Mouse (Mus musculus): Measurements from ENCODE around the gene Fahd2a. TPM values are rescaled to one million over a fixed set of nuclear protein-coding genes. Genes with fewer than 3 reads are reported as not detected.

Fahd2a gene
- total RNA-seq, 1 experiment, result 6.6 TPM

DNA sequence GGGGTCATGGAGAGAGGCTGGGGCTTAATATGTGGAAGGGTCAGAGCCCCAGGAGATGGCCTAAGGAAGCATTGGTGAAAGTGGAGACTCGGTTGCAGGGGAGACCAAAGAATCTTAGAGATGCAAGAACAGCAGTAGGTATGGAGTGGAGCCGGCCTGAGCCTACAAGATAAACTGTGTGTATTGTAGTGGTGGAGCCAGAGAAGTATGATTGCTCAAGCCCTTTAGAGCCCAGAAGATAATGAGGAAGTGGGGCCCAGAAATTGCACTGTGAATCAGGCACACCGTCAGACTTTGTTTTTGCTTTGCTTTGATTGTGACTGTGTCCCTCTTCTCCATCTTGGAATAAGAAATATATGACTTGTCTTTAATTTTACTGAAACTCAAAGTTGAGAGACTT is 53.0 kb downstream of the Fahd2a start:
- in situ Hi-C loops (cut with MboI; ENCODE audit: low sequenced_read_pairs in 2 of 2, unreplicated experiment in 2 of 2), result no loop called here
- H3K27ac ChIP-seq (ENCODE audit: insufficient read depth, low read depth, low read length, poor library complexity, severe bottlenecking), result no peak overlapping the region
- DNase-seq (ENCODE audit: low read depth, low spot score), result no peak
- H3K4me1 ChIP-seq (ENCODE audit: control insufficient read depth in 2 of 2, insufficient read depth in 2 of 2, low read length in 2 of 2, poor library complexity in 1 of 2), result no peaks in the 10 kb centered on the region
- no peaks in the 10 kb centered on the region for H3K9me3 ChIP-seq (ENCODE audit: control insufficient read depth, insufficient read depth, low read depth, low read length)
- TF ChIP-seq ZC3H11A (IDR thresholded peaks at IDR 0.05; ENCODE audit: borderline replicate concordance, low read depth, low read length) (no peak), ZNF384 (IDR thresholded peaks at IDR 0.05; ENCODE audit: low read depth, low read length) (no peak), CHD2 (IDR thresholded peaks at IDR 0.05; ENCODE audit: low read depth, low read length) (no peak), HCFC1 (IDR thresholded peaks at IDR 0.05; ENCODE audit: borderline replicate concordance, insufficient read depth, low read length) (no peak), MAFK (IDR thresholded peaks at IDR 0.05; ENCODE audit: insufficient read depth, low read depth, low read length) (no peak)
- no peak overlapping the region for H3K4me3 ChIP-seq (ENCODE audit: insufficient read depth in 1 of 2, low read depth in 1 of 2, low read length in 2 of 2, poor library complexity in 1 of 2, severe bottlenecking in 1 of 2)
- no peak overlapping the region for H3K9ac ChIP-seq (ENCODE audit: insufficient read depth, low read depth, low read length, poor library complexity, severe bottlenecking)
- no peaks in the 10 kb centered on the region for H3K36me3 ChIP-seq (ENCODE audit: control insufficient read depth, insufficient read depth, low read length, poor library complexity, severe bottlenecking)

- no peak for TF ChIP-seq CHD2 (IDR thresholded peaks at IDR 0.05; ENCODE audit: low read depth, low read length)
- no peak for TF ChIP-seq ZNF384 (IDR thresholded peaks at IDR 0.05; ENCODE audit: low read depth, low read length)
- no peak for TF ChIP-seq HCFC1 (IDR thresholded peaks at IDR 0.05; ENCODE audit: borderline replicate concordance, insufficient read depth, low read length)
- TF ChIP-seq MAFK (IDR thresholded peaks at IDR 0.05; ENCODE audit: insufficient read depth, low read depth, low read length), result no peak
- TF ChIP-seq ZC3H11A (IDR thresholded peaks at IDR 0.05; ENCODE audit: borderline replicate concordance, low read depth, low read length), result no peak
- in situ Hi-C loops (cut with MboI; ENCODE audit: low sequenced_read_pairs in 2 of 2, unreplicated experiment in 2 of 2), result no loop called here
These were observed 53.5 kb downstream of the Fahd2a start for GRCm38 (mm10) chr2:127390846-127391245.

GRCm38 (mm10) chr2:127390352-127390751 is 54.0 kb downstream of the Fahd2a start:
- no peak for DNase-seq (ENCODE audit: low read depth, low spot score)
- TF ChIP-seq MAFK (IDR thresholded peaks at IDR 0.05; ENCODE audit: insufficient read depth, low read depth, low read length) (no peak), ZC3H11A (IDR thresholded peaks at IDR 0.05; ENCODE audit: borderline replicate concordance, low read depth, low read length) (no peak), ZNF384 (IDR thresholded peaks at IDR 0.05; ENCODE audit: low read depth, low read length) (no peak), CHD2 (IDR thresholded peaks at IDR 0.05; ENCODE audit: low read depth, low read length) (no peak), HCFC1 (IDR thresholded peaks at IDR 0.05; ENCODE audit: borderline replicate concordance, insufficient read depth, low read length) (no peak)
- Histone ChIP-seq H3K4me1 (ENCODE audit: control insufficient read depth in 2 of 2, insufficient read depth in 2 of 2, low read length in 2 of 2, poor library complexity in 1 of 2) (no peaks in the 10 kb centered on the region), H3K36me3 (ENCODE audit: control insufficient read depth, insufficient read depth, low read length, poor library complexity, severe bottlenecking) (no peaks in the 10 kb centered on the region), H3K27ac (ENCODE audit: insufficient read depth, low read depth, low read length, poor library complexity, severe bottlenecking) (no peak overlapping the region), H3K4me3 (ENCODE audit: insufficient read depth in 1 of 2, low read depth in 1 of 2, low read length in 2 of 2, poor library complexity in 1 of 2, severe bottlenecking in 1 of 2) (no peak overlapping the region), H3K9ac (ENCODE audit: insufficient read depth, low read depth, low read length, poor library complexity, severe bottlenecking) (no peak overlapping the region), H3K9me3 (ENCODE audit: control insufficient read depth, insufficient read depth, low read depth, low read length) (no peaks in the 10 kb centered on the region)
- in situ Hi-C loops (cut with MboI; ENCODE audit: low sequenced_read_pairs in 2 of 2, unreplicated experiment in 2 of 2), result no loop called here

More at GRCm38 (mm10) chr2:127390846-127391245, 53.5 kb downstream of the Fahd2a start:
- H3K9me3 ChIP-seq (ENCODE audit: control insufficient read depth, insufficient read depth, low read depth, low read length), result no peaks in the 10 kb centered on the region
- H3K4me1 ChIP-seq (ENCODE audit: control insufficient read depth in 2 of 2, insufficient read depth in 2 of 2, low read length in 2 of 2, poor library complexity in 1 of 2), result no peaks in the 10 kb centered on the region
- no peak for DNase-seq (ENCODE audit: low read depth, low spot score)
- no peaks in the 10 kb centered on the region for H3K36me3 ChIP-seq (ENCODE audit: control insufficient read depth, insufficient read depth, low read length, poor library complexity, severe bottlenecking)
- no peak overlapping the region for H3K4me3 ChIP-seq (ENCODE audit: insufficient read depth in 1 of 2, low read depth in 1 of 2, low read length in 2 of 2, poor library complexity in 1 of 2, severe bottlenecking in 1 of 2)
- no peak overlapping the region for H3K9ac ChIP-seq (ENCODE audit: insufficient read depth, low read depth, low read length, poor library complexity, severe bottlenecking)
- H3K27ac ChIP-seq (ENCODE audit: insufficient read depth, low read depth, low read length, poor library complexity, severe bottlenecking), result no peak overlapping the region

GRCm38 (mm10) chr2:127387521-127387920 is 56.8 kb downstream of the Fahd2a start:
- no peaks in the 10 kb centered on the region for H3K4me1 ChIP-seq (ENCODE audit: control insufficient read depth in 2 of 2, insufficient read depth in 2 of 2, low read length in 2 of 2, poor library complexity in 1 of 2)
- H3K36me3 ChIP-seq (ENCODE audit: control insufficient read depth, insufficient read depth, low read length, poor library complexity, severe bottlenecking), result no peaks in the 10 kb centered on the region
- TF ChIP-seq CHD2 (IDR thresholded peaks at IDR 0.05; ENCODE audit: low read depth, low read length) (no peak), MAFK (IDR thresholded peaks at IDR 0.05; ENCODE audit: insufficient read depth, low read depth, low read length) (no peak), ZNF384 (IDR thresholded peaks at IDR 0.05; ENCODE audit: low read depth, low read length) (no peak), ZC3H11A (IDR thresholded peaks at IDR 0.05; ENCODE audit: borderline replicate concordance, low read depth, low read length) (no peak), HCFC1 (IDR thresholded peaks at IDR 0.05; ENCODE audit: borderline replicate concordance, insufficient read depth, low read length) (no peak)
- no peak overlapping the region for H3K27ac ChIP-seq (ENCODE audit: insufficient read depth, low read depth, low read length, poor library complexity, severe bottlenecking)
- DNase-seq (ENCODE audit: low read depth, low spot score), result no peak
- in situ Hi-C loops (cut with MboI; ENCODE audit: low sequenced_read_pairs in 2 of 2, unreplicated experiment in 2 of 2), result no loop called here
- no peak overlapping the region for H3K9ac ChIP-seq (ENCODE audit: insufficient read depth, low read depth, low read length, poor library complexity, severe bottlenecking)
- H3K9me3 ChIP-seq (ENCODE audit: control insufficient read depth, insufficient read depth, low read depth, low read length), result no peaks in the 10 kb centered on the region
- no peak overlapping the region for H3K4me3 ChIP-seq (ENCODE audit: insufficient read depth in 1 of 2, low read depth in 1 of 2, low read length in 2 of 2, poor library complexity in 1 of 2, severe bottlenecking in 1 of 2)

Other genes with a start within 250 kb of the Fahd2a start
- gene 1810024B03Rik, start 236.3 kb downstream of the Fahd2a start, total RNA-seq (2012; rRNA removed), result 1.8 and 1.9 TPM in 2 replicates
- gene Snrnp200, start 236.2 kb downstream of the Fahd2a start, total RNA-seq (2012; rRNA removed), result 147 and 181 TPM in 2 replicates
- 71.2 and 86.2 TPM in 2 replicates for gene Ciao1, start 196.7 kb downstream of the Fahd2a start, total RNA-seq (2012; rRNA removed)
- gene Tmem127, start 196.7 kb downstream of the Fahd2a start, total RNA-seq (2012; rRNA removed), result 17.5 and 18.9 TPM in 2 replicates
- gene Stard7, start 174.3 kb downstream of the Fahd2a start, total RNA-seq (2012; rRNA removed), result 30.0 and 40.7 TPM in 2 replicates
- 1.1 and 1.8 TPM in 2 replicates for gene Dusp2, start 108.4 kb downstream of the Fahd2a start, total RNA-seq (2012; rRNA removed)
- not detected in 2 replicates for gene Astl, start 105.9 kb downstream of the Fahd2a start, total RNA-seq (2012; rRNA removed)
- gene Adra2b, start 81.4 kb downstream of the Fahd2a start, total RNA-seq (2012; rRNA removed), result 0.90 and 1.5 TPM in 2 replicates
- 26.4 and 27.3 TPM in 2 replicates for gene Gpat2, start 19.4 kb downstream of the Fahd2a start, total RNA-seq (2012; rRNA removed)
- gene Kcnip3, start 77.5 kb upstream of the Fahd2a start, total RNA-seq (2012; rRNA removed), result 3.0 and 5.3 TPM in 2 replicates
- gene Prom2, start 96.9 kb upstream of the Fahd2a start, total RNA-seq (2012; rRNA removed), result 0.45 and 1.0 TPM in 2 replicates
- 5.1 and 8.2 TPM in 2 replicates for gene Zfp661, start 142.5 kb upstream of the Fahd2a start, total RNA-seq (2012; rRNA removed)
- gene Mrps5, start 142.7 kb upstream of the Fahd2a start, total RNA-seq (2012; rRNA removed), result 187 and 222 TPM in 2 replicates
- gene Mal, start 212.1 kb upstream of the Fahd2a start, total RNA-seq (2012; rRNA removed), result 0.48 and 0.67 TPM in 2 replicates

Data from ES-E14 (cell line).